Mouse (Mus musculus): ENCODE data around the gene Nox3.

Nox3 gene

DNA sequence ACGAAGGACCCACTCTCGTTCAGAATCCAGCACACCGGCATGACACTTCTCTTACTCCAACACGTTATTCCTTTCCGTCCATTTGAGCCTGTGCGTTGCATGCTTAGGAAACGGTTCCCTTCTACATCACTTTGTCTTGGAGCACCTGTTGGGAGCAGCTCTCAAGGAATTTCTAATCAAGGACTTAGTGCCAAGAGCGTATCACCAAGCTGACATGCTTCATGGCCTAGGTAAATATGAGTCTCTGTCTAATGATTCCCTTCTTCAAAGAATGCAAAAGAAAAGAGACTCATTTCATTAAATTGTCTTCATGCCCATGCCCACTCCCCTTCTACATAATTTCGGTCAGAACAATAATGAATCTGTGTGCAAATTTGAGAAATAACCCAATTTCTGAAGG, at the start of gene Nox3:
TSS of gene Nox3 (minus strand) at position 101 of the 400 bp plus-strand sequence.
- DNase-seq (ENCODE audit: low spot score) = no peak

DNA sequence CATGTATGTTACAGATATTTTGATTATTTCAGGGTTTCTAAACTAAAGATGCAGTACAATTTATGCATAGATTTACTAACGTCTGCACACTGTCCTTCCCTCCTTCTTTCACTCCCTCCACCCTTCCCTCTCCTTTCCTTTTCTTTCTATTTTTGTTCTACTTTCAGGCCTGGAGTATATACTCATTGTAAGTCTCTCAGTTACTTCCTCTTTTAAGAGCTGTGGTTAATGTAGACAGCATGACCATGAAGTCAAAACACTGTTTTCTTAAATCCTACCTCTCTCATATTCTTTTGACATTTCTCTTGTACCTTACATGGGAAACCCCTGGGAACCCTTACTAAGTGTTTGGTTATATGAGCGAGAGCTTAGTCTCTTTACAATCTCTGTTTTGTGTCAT, 48.3 kb upstream of the Nox3 start:
- DNase-seq (ENCODE audit: low spot score) = no peak

DNA sequence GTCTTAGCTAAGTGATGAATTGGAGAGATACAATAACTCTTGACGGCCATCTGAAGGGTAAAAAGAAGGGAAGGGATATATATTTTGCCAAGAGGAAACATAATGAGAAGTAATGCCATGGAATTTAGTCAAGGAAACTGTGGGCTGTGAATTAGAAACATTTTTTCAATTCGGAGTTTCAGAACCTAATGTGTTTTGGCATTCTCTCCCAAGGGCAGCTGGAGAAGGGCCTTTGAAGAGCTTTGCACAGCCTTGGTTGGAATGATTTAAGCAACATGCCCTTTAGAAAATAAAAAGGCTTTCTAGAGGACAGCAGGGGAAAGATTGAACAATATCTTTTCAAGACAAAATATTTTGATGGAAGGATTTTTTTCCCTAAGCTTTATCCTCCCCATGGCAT, 40.9 kb upstream of the Nox3 start:
- DNase-seq (ENCODE audit: low spot score) = no peak

DNA sequence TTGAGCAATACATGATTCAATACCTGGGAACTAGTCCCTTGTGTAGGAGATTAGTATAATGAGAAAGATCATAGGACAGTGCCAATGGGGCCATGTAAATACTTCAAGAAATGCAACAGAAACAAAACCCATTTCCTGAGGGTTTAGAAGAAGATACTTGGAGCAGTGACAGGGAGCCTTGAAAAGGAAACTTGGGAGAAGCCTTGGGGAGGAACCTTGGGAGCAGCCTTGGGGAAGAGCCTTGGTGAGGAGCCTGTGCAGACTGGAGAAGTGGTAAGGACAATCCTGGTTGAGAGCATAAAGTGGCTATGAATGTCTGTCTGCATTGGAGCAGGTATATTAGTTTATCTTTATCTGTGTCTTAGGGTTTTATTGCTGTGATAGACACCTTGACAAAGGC, 38.2 kb upstream of the Nox3 start:
- DNase-seq (ENCODE audit: low spot score) = no peak

DNA sequence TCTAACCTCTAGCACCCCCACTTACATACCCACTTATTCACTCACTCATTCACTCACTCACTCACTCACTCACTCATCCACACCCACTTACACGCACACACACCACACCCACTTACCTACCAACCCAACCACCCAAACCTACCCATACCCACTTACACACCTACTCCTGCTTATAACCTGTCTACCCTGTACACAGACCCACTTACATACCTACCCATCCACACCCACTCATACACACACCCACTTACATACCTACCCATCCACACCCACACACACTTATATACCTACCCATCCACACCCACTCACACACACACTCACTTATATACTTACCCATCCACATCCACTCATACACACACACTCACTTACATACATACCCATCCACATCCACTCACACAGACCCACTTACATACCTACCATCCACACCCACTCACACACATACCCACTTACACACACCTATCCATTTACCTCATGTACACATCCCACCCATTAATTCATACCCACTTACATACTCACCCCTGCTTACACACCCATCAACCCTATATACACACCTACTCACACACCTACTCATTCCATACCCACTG, 9.4 kb upstream of the Nox3 start:
- DNase-seq (ENCODE audit: low spot score) = no peak

DNA sequence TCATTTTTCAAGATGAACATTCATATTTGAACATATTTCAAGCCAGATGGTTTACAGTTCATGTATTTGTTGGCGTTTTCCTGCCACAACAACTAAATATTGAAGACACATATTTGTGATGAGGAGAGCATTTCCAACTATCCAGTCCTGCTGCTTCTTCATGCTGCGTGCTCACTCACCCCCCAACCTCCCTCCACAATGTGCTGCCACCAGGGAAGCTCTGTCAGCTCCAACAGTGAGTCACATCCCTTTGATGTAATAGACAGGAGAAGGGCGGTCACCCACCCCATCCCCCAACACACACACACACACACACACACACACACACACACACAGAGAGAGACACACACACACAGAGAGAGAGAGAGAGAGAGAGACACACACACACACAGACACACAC, 6.3 kb upstream of the Nox3 start:
- DNase-seq (ENCODE audit: low spot score) = no peak

DNA sequence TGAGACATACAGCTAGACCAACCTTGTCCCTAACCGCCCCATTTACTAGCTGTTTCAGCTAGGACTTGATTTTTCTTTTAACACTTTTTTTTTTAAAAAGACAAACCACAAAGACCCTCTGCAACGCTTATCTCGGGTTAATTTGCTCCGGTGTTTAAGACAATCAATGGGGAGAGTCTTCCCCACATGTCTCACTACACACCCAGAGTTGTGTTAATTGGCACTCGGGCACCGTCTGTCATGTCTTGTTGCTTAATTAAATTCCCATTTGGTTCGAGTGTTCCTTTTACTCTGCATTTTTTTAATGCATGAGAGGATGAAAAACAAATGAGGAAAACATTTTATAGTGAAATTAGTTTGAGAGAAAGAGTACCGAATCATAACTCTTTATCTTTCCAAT, 3.2 kb downstream of the Nox3 start:
- no peak for DNase-seq (ENCODE audit: low spot score)

DNA sequence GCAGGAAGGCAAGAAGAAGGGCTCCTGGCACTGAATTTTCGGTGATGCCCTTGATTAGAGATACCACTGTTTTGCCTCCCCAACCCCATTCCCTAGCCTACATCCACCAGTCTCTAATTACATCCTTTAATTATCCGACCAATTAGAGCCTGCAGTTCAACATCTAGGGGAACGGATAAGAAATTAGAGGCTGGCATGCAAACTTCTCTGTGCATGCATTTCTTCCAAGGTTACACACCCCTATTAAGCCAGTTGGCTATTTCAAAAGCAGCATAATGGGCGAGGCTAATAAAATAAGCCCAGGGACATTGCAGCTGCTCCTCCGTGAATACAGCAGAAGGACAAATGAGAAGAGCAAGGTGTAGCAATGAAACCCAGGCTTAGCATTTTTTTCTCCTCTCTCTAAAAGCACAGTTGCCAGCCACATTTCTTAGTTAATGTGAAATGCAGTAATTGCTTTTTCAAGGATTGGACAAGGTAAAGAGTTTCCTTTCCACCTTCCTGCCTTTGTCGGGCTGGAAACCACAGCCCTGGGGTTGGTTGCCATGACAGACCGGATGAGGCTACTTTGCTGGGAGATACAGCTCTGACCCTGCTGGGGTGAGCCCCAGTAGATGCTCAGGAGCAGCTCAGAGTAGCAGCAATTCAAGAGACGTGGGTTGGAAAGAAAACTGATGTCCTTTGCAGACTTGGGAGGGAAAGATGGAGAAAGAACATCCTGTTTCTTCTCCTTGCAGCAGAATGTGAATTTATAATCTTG, 5.4 kb downstream of the Nox3 start:
- DNase-seq (ENCODE audit: low spot score) = no peak

DNA sequence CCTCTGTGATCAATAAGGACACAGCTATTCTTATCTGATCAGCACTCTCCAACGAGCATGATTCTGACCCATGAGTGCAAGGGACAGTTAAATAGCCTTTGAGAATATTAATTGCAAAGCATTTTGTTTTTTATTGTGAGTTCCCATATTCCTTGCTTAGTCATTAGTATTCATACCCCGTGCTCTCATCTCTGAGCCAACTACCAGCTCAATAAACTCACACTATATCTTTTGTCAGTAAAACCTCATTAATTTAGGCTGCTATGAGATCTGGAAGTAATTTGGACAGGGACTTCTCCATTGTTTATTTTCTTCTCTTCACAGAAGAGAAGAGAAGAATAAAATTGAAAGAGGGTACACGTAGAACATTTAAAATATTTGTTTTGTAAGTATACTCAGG, 12.4 kb downstream of the Nox3 start:
- no peak for DNase-seq (ENCODE audit: low spot score)

DNA sequence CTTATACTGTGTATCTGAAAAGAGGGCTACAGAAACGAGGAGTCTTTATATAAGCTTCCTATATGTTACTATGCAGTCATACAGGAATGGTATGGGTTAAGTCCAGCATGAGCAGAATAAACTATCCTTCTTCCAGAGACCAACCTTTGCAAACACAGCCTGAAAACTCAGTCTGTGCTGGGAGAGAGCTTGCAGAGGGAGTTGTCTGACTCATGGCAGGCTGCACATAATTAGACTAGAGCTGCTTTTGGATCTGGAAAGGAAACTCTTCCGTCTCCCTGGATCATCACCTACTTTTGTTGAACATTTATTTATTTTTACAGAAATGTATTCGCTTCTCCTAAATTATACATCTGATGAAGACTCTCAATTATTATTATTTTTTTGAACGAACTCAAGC, 26.8 kb downstream of the Nox3 start:
- no peak for DNase-seq (ENCODE audit: low spot score)

DNA sequence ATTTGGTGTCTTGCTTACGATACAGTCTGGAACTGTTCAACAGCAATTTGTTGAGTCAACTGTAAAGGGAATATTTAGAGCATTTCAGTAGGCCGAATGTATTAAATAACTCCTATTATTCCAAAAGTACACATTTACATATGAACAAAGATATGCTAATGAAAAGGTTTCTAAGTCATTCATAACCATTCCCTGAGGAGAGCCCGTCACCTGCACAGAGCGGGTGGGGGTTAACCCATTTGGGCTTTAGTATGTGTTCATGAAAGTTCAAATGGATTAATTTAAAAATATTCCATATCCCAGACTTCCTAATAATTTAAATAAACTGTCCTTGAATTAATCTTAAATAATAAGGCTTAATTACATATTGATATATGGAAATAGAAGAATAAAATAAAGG, 28.8 kb downstream of the Nox3 start:
- DNase-seq (ENCODE audit: low spot score) = no peak

DNA sequence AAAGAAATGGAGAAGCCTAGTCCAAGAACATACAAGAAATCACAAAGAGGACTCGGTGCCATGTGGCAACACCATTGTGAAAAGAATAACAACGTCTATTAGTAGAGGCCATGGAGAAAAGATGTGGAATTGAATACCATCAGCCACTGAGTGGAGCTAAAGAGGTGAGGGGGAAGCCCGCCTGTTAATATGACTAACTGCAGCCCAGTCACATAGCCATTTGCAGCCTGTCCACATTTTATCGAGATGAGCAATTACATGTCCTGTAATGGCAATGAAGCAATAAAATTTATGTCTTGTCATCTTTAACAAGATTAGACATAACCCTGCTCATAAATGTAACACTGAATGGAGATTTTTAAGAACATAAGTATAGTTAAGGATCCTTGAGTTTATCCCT, 30.7 kb downstream of the Nox3 start:
- DNase-seq (ENCODE audit: low spot score) = no peak

DNA sequence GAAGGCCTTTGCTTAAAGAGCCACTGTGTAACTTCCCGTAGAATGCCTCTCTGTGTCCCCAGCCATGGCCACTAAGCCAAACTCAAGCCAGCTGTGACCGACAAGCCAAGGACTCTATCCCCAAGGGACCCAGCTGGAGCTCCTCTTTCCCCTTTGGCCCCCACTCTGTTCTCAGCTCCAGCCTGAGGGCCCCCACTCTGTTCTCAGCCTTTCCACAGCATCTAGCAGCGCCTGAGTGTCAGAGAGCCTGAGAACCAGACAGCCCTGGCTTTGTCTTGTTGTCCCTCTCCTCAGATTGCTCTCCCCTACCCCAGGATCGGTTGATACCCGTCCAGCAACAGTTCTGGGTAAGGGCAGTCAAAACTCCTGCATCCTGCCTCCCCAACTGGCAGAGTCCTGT, 36.6 kb downstream of the Nox3 start:
- DNase-seq (ENCODE audit: low spot score) = no peak

DNA sequence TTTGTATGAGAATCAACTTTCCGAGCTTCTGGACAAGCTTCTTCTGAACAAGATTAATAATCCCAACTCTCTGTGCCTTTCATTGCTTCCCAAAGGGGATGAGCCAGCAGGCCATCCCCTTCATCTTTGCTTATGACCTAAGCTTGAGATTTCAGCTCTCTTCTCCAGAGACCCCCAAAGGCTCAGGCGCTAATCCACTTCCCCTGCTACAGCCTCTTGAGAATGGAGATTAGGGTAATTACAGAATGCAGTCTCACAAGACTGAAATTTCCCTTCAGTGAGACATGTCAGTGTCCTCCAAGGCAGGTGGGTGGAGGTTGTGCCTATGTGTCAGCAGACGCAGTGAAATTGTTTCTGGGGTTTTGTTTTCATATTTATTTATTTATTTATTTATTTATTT, 45.7 kb downstream of the Nox3 start:
- peak; percentile 25 for DNase-seq (ENCODE audit: low spot score)

DNA sequence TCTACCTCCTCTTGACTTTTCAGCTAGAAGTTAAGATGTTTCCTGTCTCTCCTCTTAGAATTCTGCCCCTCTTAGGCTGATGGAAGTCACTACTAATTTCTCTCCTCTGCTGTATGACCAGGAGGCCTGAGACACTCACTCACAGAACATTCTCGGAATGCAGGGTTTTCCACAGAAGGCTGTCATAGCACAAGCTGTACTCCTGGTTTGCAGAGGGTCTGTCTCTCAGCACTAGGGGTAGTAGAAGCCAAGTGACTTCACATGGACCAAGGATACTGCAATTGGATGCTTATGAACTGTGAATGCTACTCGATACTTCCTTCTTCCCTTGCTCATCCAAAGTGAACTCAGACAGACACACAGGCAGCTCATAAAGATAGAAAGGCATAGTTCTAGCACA, 52.5 kb downstream of the Nox3 start:
- no peak for DNase-seq (ENCODE audit: low spot score)

DNA sequence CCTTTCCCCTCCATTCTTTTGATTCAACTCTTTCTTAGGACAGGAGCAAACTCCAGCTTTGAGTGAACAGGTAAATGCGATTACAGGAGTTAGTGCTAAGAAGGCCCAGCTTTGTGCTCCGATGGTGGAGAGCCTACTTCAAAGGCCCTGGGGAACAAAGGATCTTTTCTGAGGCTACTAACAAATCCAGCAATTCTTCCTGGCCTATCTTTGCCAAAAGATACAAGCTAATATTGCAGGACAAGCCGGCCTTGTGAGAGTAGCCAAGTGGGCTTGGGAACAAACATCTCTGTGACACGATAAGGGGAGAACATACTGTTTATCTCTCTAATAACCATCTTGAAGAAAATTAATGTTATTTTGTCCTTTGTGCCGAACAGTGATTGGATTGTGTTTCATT, 54.6 kb downstream of the Nox3 start:
- no peak for DNase-seq (ENCODE audit: low spot score)

DNA sequence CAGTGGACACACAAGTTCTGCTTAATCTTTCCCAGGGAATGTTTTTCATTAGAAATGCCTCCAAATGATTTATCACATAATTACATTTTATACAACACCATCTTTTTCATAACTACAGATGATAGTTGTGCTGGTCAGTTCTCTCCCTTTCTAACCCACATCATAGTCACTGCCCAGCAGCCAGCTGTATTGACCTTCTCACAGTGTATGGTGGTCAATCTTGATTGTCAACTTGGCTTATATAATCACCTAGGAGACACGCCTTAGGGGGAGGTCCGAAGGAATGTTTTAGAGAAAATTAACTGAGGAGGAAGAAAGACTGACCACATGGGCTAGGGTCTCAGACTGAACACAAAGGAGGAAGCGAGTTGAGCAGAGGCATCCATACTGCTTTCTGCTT, 57.3 kb downstream of the Nox3 start:
- DNase-seq (ENCODE audit: low spot score) = no peak

DNA sequence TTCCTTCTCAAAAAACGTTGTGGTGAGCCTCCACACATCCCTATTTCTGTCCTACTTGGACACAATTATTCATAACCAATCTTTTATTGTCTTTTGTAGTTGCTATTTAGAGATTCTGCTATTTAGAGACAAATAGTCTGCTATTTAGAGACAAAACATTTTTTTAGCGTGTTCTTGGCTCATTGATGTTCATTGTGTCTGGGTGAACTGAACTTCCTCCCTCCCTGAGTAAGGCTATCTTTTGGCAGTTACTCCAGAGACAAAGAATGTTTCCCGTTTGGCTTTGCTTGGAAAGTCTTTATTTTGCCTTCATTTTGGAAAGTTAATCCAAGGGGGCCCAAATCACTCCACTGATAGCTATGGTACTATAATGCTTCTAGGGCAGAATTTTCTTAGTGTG, 63.6 kb downstream of the Nox3 start:
- no peak for DNase-seq (ENCODE audit: low spot score)

DNA sequence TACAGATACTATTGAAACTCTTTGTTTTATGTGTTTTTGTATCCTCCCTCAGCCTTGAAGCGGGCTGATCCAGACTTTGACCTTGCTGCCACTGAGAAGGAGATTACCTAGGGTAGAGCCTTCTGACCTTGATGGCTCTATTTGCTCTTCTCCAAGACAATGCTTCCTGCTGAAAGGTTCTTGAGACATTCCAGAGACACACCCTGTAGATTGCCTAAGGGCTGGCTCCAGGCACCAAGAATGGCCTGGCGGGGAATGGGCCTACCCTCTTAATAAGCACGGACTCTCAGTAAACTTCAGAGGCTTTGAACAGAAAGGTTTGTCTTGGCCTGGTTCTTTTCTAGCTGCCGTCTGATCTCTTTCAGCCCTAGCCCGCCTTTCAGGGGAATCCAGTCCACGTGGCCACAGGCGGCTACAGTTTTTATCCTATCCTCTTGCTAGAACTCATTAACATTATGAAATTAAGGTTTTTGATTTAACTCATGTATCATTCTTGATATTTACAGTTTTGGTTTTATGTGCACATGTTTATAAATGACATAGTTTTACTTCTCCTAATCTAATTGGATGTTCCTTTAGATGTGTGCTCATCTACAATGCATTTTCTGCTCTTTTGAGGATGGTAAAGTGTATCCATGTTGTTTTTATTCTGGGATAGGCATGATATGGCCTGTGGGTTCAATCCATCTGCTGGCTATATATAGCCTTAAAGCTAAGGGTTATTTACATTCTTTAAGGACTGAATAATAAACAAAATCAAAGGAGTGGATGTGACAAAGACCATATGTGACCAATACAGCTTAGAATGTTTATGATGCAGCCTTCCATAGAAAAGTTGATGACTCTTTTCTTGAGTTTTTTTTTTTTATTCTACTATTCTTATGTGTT, 79.5 kb downstream of the Nox3 start:
- no peak for DNase-seq (ENCODE audit: low spot score)

DNA sequence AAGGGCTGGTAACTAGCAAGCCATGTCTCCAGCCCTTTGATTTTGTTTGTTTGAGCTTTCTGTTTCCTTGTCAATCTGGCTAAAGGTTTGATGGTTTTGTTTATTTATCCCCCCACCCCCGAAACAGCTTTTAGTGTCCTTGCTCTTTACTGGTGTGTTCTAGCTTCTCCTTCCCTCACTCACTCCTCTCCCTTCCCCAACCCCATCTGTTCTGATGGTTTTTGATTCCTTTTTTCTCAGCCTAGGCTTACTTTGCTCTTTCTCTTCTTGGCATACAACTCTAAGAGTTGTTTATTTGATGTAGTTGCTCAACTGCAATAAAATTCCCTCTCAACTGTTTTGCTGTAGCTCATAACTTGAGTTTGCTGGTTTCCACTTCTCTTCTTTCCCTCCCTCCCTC, 80.5 kb downstream of the Nox3 start:
- DNase-seq (ENCODE audit: low spot score) = no peak

DNA sequence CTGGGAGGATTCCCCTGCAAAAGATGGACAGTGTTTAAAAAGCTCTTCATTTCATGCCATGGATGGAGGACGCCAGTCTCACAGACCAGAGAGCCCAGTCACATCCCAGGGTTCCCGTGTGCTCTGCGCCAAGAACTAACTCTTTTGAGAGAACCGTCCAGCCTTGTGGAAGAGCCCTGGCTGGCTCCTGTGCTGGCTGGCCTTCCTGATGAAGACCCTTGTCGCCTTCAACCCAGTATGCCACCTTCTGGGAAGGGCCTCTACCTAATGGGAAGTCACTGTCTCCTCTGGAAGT, 84.3 kb downstream of the Nox3 start:
- peak; percentile 3 for DNase-seq (ENCODE audit: low spot score)

DNA sequence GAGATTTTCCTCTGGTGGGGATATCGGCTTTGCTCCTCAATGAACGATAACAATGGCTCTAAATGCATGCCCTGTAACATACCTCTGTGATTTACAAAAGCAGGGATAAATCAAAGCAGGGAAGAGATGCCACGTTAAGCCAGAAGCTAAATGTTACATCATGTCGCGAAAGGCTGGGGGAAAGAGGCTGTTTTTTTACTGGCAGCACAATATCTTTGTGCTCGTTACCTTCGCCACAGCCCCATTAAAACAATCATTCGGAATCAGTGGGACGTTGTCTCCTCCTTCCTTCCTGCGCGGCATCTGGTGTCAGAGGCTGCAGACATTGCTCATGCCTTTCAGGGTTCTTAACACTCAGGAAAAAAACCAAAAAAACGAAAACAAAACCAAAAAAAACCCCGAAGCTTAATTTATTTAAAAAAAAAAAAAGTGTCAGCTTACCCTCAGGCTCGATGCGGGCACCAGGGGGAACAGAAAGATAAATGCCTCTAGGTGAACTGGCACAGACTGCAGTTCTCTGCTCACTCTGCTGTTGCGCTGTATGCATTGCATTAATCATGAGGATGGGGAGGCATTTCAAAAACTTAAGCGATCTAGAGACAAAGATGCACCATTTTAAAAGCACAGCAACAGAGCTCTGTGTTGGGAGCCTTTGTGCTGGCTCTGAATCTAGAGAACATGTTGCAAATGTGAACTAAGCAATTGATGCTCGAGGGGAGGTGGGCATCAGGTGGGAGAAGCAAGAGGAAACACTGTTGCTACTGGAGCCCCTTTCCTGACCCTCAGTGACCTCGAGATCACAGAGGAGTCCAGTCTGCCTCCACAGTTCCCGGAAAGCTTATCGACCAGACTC, 84.9 kb downstream of the Nox3 start:
- peak; percentile 55 for DNase-seq (ENCODE audit: low spot score)
